Mouse (Mus musculus) brain, embryonic 14.5 days (tissue): Measurements from ENCODE around the gene BC030867.

ENCODE experiments used
- CTCF ChIP-seq: fragments of 200-500 bp; IDR thresholded peaks from 2 replicates; pipeline ENCODE4 v1.5.1; 2012; ENCODE audit warnings: inconsistent platforms, mild to moderate bottlenecking, moderate library complexity, borderline replicate concordance; ENCODE audit not compliant: insufficient read depth, insufficient read length; ENCODE audit errors: extremely low read depth
- POLR2A ChIP-seq: fragments of 200-500 bp; IDR thresholded peaks from 2 replicates; pipeline ENCODE4 v1.6.1; 2012; ENCODE audit warnings: mild to moderate bottlenecking, inconsistent platforms, borderline replicate concordance; ENCODE audit not compliant: poor library complexity, insufficient read depth, insufficient read length, severe bottlenecking; ENCODE audit errors: extremely low read depth

DNA sequence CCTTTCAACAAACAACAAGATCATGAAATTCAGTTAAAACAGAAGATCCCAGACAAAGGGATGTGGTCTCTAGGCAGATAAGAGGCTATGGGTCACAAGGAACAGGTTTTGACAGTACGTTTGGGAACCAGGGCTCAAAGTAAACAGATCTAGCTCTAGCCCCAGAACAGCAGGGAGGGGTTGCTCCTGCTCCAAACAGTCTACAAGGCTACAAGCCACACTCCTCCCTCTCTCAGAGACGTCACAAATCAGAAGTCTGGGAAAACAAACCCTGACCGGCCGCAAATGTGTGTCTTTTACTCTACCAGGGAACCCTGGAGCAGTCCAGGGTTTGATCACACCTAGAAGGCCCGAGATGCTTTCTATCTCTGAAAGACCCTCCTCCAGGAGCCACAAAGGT is 37.7 kb upstream of the BC030867 start:
- TF ChIP-seq POLR2A: no peak
- TF ChIP-seq CTCF: no peak
